Mouse (Mus musculus) left cerebral cortex, postnatal 14 days (tissue): ENCODE measurements at regions not wholly inside any gene's neighbourhood (a gene's known extent, or its start where the extent isn't known, plus 50 kb on each side); places are given as distances from the start of the nearest gene placed in this dataset.

Experiments
- DNase-seq, 2 experiments: peaks; one replicate each; pipeline ENCODE4 v3.0.0; 2021 to 2022; ENCODE audit warnings: low spot score in 2 of 2, mixed read lengths in 1 of 2
- intact Hi-C: fragments of 180-260 bp; cut with DNase I; formaldehyde crosslinking; loops from one replicate; pipeline ENCODE4 v1.15.1; 2025

DNA sequence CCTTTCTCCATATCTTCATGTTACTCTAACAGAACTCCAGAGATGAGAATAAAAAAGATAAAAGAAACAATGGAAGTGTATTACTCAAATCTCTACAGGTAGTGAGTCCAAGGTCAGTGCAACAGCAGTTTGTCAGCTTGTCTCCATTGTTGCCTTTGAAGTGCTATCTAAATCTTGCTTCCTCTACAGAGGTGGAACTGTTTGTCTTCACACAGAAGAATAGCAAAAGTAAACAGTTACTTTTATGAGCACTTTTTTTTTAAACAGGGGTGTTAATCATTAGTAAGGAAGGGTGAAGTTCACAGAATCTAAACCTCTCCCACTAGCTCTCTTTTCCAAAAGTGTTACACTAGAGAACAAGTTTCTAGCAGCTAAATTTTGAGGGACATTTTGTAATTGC is 906.0 kb upstream of the Slc10a2 start:
- no peak for DNase-seq
- intact Hi-C loops = no loop called here

DNA sequence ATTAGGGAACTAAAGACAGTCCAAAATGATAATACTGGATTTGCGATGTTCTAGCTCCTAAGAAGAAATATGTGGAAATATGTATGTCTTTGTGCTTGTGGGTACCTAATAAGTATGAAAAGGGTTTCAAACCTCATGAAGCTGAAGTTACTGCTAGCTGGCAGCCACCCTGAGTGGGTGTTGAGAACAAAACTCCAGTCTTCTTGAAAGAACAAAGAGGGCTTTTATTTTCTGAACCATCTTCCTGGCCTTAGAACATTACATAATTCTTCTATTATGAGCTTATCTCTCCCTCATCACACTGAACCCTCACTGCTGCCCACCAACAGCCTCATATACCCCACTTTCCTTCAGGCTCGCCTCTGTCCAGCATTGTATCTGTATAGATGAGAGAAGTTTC is 905.6 kb upstream of the Slc10a2 start:
- peak in 1 of 2 experiments; percentile 2 for DNase-seq
- intact Hi-C loops = no loop called here

DNA sequence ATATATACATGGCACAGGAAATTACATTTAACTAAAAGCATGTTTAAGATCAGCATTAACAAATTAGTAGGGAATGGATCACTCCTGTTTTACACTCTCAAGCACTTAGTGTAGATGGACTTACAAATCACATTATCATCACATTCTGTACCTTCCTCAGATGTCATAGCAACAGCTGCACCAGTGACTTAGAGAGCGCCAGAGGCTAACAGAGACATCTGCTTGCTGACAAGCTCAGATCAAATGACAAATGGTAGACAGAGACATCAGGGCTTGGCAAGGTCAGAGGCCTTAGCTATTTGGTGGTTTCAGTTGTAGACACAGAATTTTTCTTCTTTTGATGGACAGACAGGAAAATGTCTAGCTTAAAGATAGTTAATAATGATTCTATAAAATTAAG is 897.5 kb upstream of the Slc10a2 start:
- DNase-seq = no peak
- intact Hi-C loops = no loop called here

DNA sequence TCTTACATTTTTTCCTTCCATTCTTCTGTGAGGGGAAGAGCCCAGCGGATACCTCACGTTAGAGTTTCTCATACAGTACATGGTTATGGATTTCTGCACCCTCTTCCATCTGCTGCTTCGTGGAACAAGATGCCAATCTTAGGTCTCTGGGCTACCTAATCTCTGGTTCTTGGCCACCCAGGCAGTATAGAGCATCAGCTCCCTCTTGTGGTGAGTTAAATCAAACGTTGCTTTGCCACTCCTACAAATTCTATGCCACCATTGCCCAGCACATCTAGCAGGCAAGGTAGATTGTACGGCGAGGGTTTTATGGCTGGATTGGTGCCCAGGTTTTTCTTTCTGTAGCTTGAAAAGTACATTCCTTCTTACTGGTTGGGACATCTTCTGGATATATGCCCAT is 889.7 kb upstream of the Slc10a2 start:
- intact Hi-C loops = no loop called here
- no peak for DNase-seq

DNA sequence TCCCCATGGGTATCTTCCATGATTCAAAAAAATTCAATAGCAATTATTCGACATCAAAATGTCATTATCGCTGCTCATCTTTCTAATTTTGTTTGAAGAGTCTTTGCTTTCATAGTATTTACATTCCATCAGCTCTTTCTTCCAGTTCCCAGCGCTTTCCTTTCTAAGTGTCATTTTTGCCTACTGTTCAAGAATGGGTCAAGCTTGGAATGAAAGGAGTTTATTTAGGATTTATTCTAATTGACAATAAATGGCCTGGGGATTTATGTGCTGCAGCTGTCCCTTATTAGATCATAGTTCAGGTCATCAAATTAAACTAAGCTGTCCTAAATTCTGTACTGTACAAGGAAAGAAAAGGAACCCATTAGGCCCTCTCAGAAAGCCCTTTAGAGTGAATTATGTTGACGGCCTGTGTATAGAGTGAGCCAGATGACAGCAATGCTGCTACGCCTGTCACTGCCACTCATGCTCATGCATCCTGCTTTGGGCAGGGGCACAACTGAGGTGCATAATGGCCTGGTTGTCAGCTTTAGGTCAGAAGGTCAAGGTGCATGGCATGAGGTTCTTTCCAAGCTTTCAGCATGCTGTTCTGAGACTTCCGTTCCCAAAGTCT is 860.4 kb upstream of the Slc10a2 start:
- intact Hi-C loops = no loop called here
- DNase-seq = no peak

GRCm38 (mm10) chr8:5964299-5964698 is 859.1 kb upstream of the Slc10a2 start:
- DNase-seq = no peak
- intact Hi-C loops = no loop called here

DNA sequence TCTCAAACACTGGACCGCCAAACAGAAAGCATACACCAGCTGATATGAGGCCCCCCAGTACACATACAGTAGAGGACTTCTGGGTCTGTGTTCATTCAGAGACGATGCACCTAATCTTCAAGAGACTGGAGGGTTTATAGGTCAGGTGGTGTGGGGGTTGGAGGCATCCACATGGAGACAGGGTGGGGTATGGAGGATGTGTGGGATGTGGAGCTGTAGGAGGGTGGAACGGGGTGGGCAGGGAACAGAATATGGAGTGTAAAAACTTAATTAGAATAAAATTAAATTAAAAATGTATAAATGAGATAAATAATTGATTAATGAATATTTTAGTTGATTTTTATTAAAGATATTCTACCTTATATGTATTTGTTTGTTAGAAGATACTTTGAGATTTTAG is 832.9 kb upstream of the Slc10a2 start:
- intact Hi-C loops = no loop called here
- no peak for DNase-seq

DNA sequence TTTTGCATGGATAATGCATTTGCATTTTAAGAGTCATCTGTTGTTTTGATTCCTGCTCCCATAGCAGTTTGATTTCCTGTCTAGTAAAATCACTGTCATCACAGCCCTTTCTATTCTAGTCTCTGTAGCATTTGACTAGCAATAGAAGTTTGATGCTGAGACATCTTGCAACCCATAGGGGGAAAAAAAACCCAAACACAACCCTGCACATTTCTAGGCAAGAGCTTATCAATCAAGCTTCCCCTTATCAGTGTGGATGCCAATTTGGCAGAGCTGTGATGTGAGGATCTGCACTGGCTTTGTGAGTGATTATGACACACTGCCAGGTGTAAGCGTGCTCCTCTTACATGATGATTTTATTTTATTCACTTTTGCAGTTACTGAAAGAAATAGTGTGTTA is 813.0 kb upstream of the Slc10a2 start:
- intact Hi-C loops = no loop called here
- DNase-seq = peak; percentile 3 to 5
